Mouse (Mus musculus) monocyte, adult 59 days (primary cell): Measurements from ENCODE around the gene Zfp169. TPM values are rescaled to one million over a fixed set of nuclear protein-coding genes. Genes with fewer than 3 reads are reported as not detected.

ENCODE experiments used
- total RNA-seq, 2 experiments: library from RNA; stranded (reverse); gene quantifications; one replicate each; pipeline ENCODE4 v1.2.4; 2023

Zfp169 gene
- total RNA-seq, result 10 to 100 TPM; 10.9 to 13.4 TPM

DNA sequence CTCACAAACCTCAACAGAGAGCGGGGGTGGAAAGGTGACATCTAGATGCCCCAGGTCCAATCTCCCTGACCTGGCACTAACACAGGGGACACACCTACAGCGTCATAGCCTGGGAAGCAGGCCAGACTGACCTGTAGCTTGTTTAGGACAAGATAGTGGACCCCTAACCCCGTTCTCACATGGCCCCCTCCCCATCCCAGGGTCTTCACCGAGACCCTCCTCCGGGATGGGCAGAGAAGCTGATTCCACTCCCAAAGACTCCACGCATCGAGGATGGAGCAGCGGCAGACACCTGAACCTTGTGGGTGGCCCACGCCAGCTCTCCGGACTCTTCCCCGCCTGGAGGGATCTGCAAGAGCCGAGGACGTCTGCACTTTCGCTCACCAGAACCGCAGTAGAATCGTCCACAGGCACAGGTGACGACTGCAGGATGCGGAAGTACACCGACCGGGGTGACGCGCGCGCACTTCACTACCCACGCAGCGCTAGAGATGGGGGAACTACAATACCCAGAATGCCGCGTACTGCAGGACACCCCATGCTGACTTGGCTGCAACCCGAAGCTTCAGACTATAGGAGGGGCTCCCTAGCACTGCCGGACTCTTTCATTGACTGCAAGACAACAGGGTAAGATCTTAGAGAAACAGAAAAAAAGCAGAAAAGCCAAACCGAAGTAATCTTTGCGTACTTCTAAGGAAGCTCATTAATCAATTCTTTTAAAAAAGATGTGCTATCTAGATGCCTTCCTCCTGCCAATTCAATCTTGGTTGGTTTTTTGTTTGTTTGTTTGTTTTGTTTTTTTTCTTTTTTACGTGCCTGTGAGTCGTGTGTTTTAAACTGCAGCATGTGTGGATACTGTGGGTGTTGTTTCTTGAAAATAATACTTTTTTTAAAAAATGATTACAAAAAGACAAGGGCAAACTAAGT lies at the start of gene Zfp169, which contains the start of gene A830005F24Rik:
Gene Zfp169 (minus strand): TSS at position 449 of the 927 bp plus-strand sequence.
Gene A830005F24Rik (plus strand): TSS at position 568 of the 927 bp plus-strand sequence.

Other genes starting within 250 kb of the Zfp169 start
- gene A830005F24Rik, start 119 bp upstream of the Zfp169 start, total RNA-seq, result not detected
- 1 to 10 TPM; 1.4 to 3.3 TPM for gene Ptpdc1, start 112.2 kb upstream of the Zfp169 start, total RNA-seq
- gene Barx1, start 149.5 kb upstream of the Zfp169 start, total RNA-seq, result not detected